Mouse (Mus musculus): ENCODE measurements around the gene Otop1. TPM values are rescaled to one million over a fixed set of nuclear protein-coding genes. Genes with fewer than 3 reads are reported as not detected.

Otop1 gene
- polyA plus RNA-seq (2012; rRNA removed) (not detected in 2 replicates), polyA plus RNA-seq (2014; fragmentation: Nextera tagmentation; extraction: Ambion mirVana) (not detected in 2 replicates)

DNA sequence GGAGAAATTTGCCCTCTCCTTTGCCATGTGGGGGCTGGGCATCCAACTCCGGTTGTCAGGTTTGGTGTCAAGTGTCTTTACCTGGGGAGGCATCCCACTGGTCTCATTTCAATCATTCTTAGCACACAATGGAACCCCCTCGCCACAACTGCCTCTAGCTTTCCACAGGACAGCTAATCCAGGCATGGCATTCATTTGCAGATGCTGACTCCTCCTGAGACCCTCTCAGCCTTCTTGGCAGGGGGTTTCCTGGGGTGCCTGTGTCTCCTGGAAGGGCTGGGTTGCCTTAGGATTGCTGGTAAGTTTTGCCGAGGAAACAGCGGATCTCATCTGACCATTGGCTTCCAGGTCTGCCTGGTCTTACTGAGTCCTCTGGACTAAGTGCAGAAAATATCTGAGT is at the start of gene Otop1:
TSS of gene Otop1 (plus strand) at position 202 of the 400 bp plus-strand sequence.
- DNase-seq (ENCODE audit: low read depth in 3 of 3, low spot score in 3 of 3), result no peak
- no peaks in the 10 kb centered on the region for H3K4me1 ChIP-seq (replicated peaks; ENCODE audit: control insufficient read depth in 2 of 2, insufficient read depth in 2 of 2, low read length in 1 of 2)
- no peak for TF ChIP-seq EP300 (IDR thresholded peaks at IDR 0.05; ENCODE audit: low read depth)
- no peak for TF ChIP-seq CTCF (IDR thresholded peaks at IDR 0.05; ENCODE audit: low read depth)
- no peak within 1 kb of the TSS for H3K27ac ChIP-seq
- H3K9ac ChIP-seq (replicated peaks), result no peak within 1 kb of the TSS
- H3K9me3 ChIP-seq (ENCODE audit: control insufficient read depth, low read length), result no peaks in the 10 kb centered on the region
- peaks cover 49% of the 10 kb centered on the region for H3K27me3 ChIP-seq (ENCODE audit: control insufficient read depth, insufficient read depth, low read length)
- ATAC-seq (ENCODE audit: insufficient read depth), result no peak
- H3K36me3 ChIP-seq (replicated peaks; ENCODE audit: control insufficient read depth, insufficient read depth, low read depth), result no peaks in the 10 kb centered on the region
- 11% methylated on average over 4 of the region's 4 CpGs for WGBS (ENCODE audit: insufficient replicate concordance)
- no peak within 1 kb of the TSS for H3K4me3 ChIP-seq (ENCODE audit: insufficient read depth in 1 of 2, low read depth in 2 of 2, low read length in 2 of 2)
- no peak within 1 kb of the TSS for H3K4me2 ChIP-seq (ENCODE audit: low read depth)

GRCm38 (mm10) chr5:38235422-38235821 is 40.4 kb upstream of the Otop1 start:
- ATAC-seq (ENCODE audit: insufficient read depth) (peak; percentile 15; the same call in 1 of the 2 replicates), DNase-seq (ENCODE audit: low read depth in 3 of 3, low spot score in 3 of 3) (no peak)
- TF ChIP-seq EP300 (IDR thresholded peaks at IDR 0.05; ENCODE audit: low read depth) (no peak), CTCF (IDR thresholded peaks at IDR 0.05; ENCODE audit: low read depth) (peak; percentile 89)
- H3K9me3 ChIP-seq (ENCODE audit: control insufficient read depth, low read length), result no peaks in the 10 kb centered on the region
- H3K27ac ChIP-seq, result no peak overlapping the region
- no peaks in the 10 kb centered on the region for H3K27me3 ChIP-seq (ENCODE audit: control insufficient read depth, insufficient read depth, low read length)
- no peak overlapping the region for H3K4me2 ChIP-seq (ENCODE audit: low read depth)
- 52% methylated on average over 4 of the region's 4 CpGs for WGBS (ENCODE audit: insufficient replicate concordance)
- H3K36me3 ChIP-seq (replicated peaks; ENCODE audit: control insufficient read depth, insufficient read depth, low read depth), result peaks cover 7% of the 10 kb centered on the region
- no peak overlapping the region for H3K9ac ChIP-seq (replicated peaks)
- H3K4me1 ChIP-seq (replicated peaks; ENCODE audit: control insufficient read depth in 2 of 2, insufficient read depth in 2 of 2, low read length in 1 of 2), result no peaks in the 10 kb centered on the region
- no peak overlapping the region for H3K4me3 ChIP-seq (ENCODE audit: insufficient read depth in 1 of 2, low read depth in 2 of 2, low read length in 2 of 2)

- DNase-seq (ENCODE audit: low read depth in 3 of 3, low spot score in 3 of 3) (no peak), ATAC-seq (ENCODE audit: insufficient read depth) (no peak)
- no peak overlapping the region for H3K27ac ChIP-seq
- no peaks in the 10 kb centered on the region for H3K9me3 ChIP-seq (ENCODE audit: control insufficient read depth, low read length)
- H3K27me3 ChIP-seq (ENCODE audit: control insufficient read depth, insufficient read depth, low read length), result no peaks in the 10 kb centered on the region
- no peak for TF ChIP-seq EP300 (IDR thresholded peaks at IDR 0.05; ENCODE audit: low read depth)
- peak; percentile 62 for TF ChIP-seq CTCF (IDR thresholded peaks at IDR 0.05; ENCODE audit: low read depth)
- H3K4me1 ChIP-seq (replicated peaks; ENCODE audit: control insufficient read depth in 2 of 2, insufficient read depth in 2 of 2, low read length in 1 of 2), result 0 out of 4 replicates have a peak, but pooled peaks cover 0 to 4% of the 10 kb centered on the region in 2 experiments
- 64% methylated on average over 2 of the region's 2 CpGs for WGBS (ENCODE audit: insufficient replicate concordance)
- peaks cover 5% of the 10 kb centered on the region for H3K36me3 ChIP-seq (replicated peaks; ENCODE audit: control insufficient read depth, insufficient read depth, low read depth)
- H3K4me2 ChIP-seq (ENCODE audit: low read depth), result no peak overlapping the region
- no peak overlapping the region for H3K9ac ChIP-seq (replicated peaks)
- no peak overlapping the region for H3K4me3 ChIP-seq (ENCODE audit: insufficient read depth in 1 of 2, low read depth in 2 of 2, low read length in 2 of 2)
These were observed 39.1 kb upstream of the Otop1 start for GRCm38 (mm10) chr5:38236627-38237026.

GRCm38 (mm10) chr5:38240727-38241472 is 34.9 kb upstream of the Otop1 start:
- no peaks in the 10 kb centered on the region for H3K36me3 ChIP-seq (replicated peaks; ENCODE audit: control insufficient read depth, insufficient read depth, low read depth)
- H3K9ac ChIP-seq (replicated peaks), result no peak overlapping the region
- 0 out of 4 replicates have a peak, but pooled peaks cover 0 to 4% of the 10 kb centered on the region in 2 experiments for H3K4me1 ChIP-seq (replicated peaks; ENCODE audit: control insufficient read depth in 2 of 2, insufficient read depth in 2 of 2, low read length in 1 of 2)
- whole genome bisulfite sequencing (ENCODE audit: insufficient replicate concordance), result 48% methylated on average over 5 of the region's 5 CpGs
- no peak overlapping the region for H3K4me3 ChIP-seq (ENCODE audit: insufficient read depth in 1 of 2, low read depth in 2 of 2, low read length in 2 of 2)
- H3K27me3 ChIP-seq (ENCODE audit: control insufficient read depth, insufficient read depth, low read length), result no peaks in the 10 kb centered on the region
- TF ChIP-seq EP300 (IDR thresholded peaks at IDR 0.05; ENCODE audit: low read depth) (no peak), CTCF (IDR thresholded peaks at IDR 0.05; ENCODE audit: low read depth) (no peak)
- no peak overlapping the region for H3K4me2 ChIP-seq (ENCODE audit: low read depth)
- H3K27ac ChIP-seq, result no peak overlapping the region
- H3K9me3 ChIP-seq (ENCODE audit: control insufficient read depth, low read length), result no peaks in the 10 kb centered on the region
- no peak for ATAC-seq (ENCODE audit: insufficient read depth)
- DNase-seq (ENCODE audit: low read depth in 3 of 3, low spot score in 3 of 3), result no peak

GRCm38 (mm10) chr5:38241473-38241834 is 34.3 kb upstream of the Otop1 start:
- ATAC-seq (ENCODE audit: insufficient read depth) (no peak), DNase-seq (ENCODE audit: low read depth in 3 of 3, low spot score in 3 of 3) (no peak)
- H3K4me2 ChIP-seq (ENCODE audit: low read depth), result no peak overlapping the region
- TF ChIP-seq CTCF (IDR thresholded peaks at IDR 0.05; ENCODE audit: low read depth) (no peak), EP300 (IDR thresholded peaks at IDR 0.05; ENCODE audit: low read depth) (no peak)
- H3K4me1 ChIP-seq (replicated peaks; ENCODE audit: control insufficient read depth in 2 of 2, insufficient read depth in 2 of 2, low read length in 1 of 2), result 0 out of 4 replicates have a peak, but pooled peaks cover 0 to 4% of the 10 kb centered on the region in 2 experiments
- 65% methylated on average over 3 of the region's 3 CpGs for WGBS (ENCODE audit: insufficient replicate concordance)
- H3K27ac ChIP-seq, result no peak overlapping the region
- no peaks in the 10 kb centered on the region for H3K9me3 ChIP-seq (ENCODE audit: control insufficient read depth, low read length)
- no peak overlapping the region for H3K9ac ChIP-seq (replicated peaks)
- no peaks in the 10 kb centered on the region for H3K27me3 ChIP-seq (ENCODE audit: control insufficient read depth, insufficient read depth, low read length)
- H3K4me3 ChIP-seq (ENCODE audit: insufficient read depth in 1 of 2, low read depth in 2 of 2, low read length in 2 of 2), result no peak overlapping the region
- no peaks in the 10 kb centered on the region for H3K36me3 ChIP-seq (replicated peaks; ENCODE audit: control insufficient read depth, insufficient read depth, low read depth)
